Mouse (Mus musculus) lung, embryonic 14.5 days (tissue): ENCODE results near the gene Uba7. TPM values are rescaled to one million over a fixed set of nuclear protein-coding genes. Genes with fewer than 3 reads are reported as not detected.

Experiments used
- ATAC-seq: fragments of 200-750 bp; cut with Nextera tagmentation; 2 replicates; pipeline ENCODE4 v1.8.0; 2017; ENCODE audit warnings: mild to moderate bottlenecking, moderate TSS enrichment, moderate library complexity; ENCODE audit not compliant: insufficient read depth
- DNase-seq: peaks from one replicate; pipeline ENCODE4 v3.0.0-alpha.2; 2015
- H3K27ac ChIP-seq: fragments of 300-500 bp; sonication (generic); 2 replicates; pipeline ENCODE4 v1.5.1; 2014; ENCODE audit warnings: low read depth, mild to moderate bottlenecking, moderate library complexity
- H3K27me3 ChIP-seq: fragments of 300-500 bp; sonication (generic); 2 replicates; pipeline ENCODE4 v1.6.1; 2014; ENCODE audit warnings: low read length, control low read depth; ENCODE audit not compliant: insufficient read depth
- H3K36me3 ChIP-seq: fragments of 300-500 bp; sonication (generic); 2 replicates; pipeline ENCODE4 v1.6.1; 2014; ENCODE audit warnings: control low read depth; ENCODE audit not compliant: insufficient read depth
- H3K4me1 ChIP-seq: fragments of 300-500 bp; sonication (generic); 2 replicates; pipeline ENCODE4 v1.6.1; 2014; ENCODE audit warnings: antibody characterized with exemption, control low read depth; ENCODE audit not compliant: insufficient read depth
- H3K4me2 ChIP-seq: fragments of 300-500 bp; sonication (generic); 2 replicates; pipeline ENCODE4 v1.6.1; 2014; ENCODE audit warnings: mild to moderate bottlenecking
- H3K4me3 ChIP-seq: fragments of 300-500 bp; sonication (generic); 2 replicates; pipeline ENCODE4 v1.5.1; 2014; ENCODE audit warnings: low read depth, low read length
- H3K9ac ChIP-seq: fragments of 300-500 bp; sonication (generic); 2 replicates; pipeline ENCODE4 v1.6.1; 2014
- H3K9me3 ChIP-seq: fragments of 300-500 bp; sonication (generic); 2 replicates; pipeline ENCODE4 v1.6.1; 2016; ENCODE audit warnings: low read depth, low read length, control low read depth
- CTCF ChIP-seq: IDR thresholded peaks from 2 replicates; pipeline ENCODE4 v1.5.1; 2016; ENCODE audit warnings: antibody characterized with exemption, low read depth
- WGBS: fragments of 180-500 bp; shearing (Covaris S2); extraction: QIAGEN DNeasy Blood & Tissue Kit; methylation state at CpG from one replicate; pipeline ENCODE4 v1.1.7; 2014; 5-methylcytosine and 5-hydroxymethylcytosine counted together
- polyA plus RNA-seq: library from polyadenylated mRNA; unstranded; fragments of >200 nt; fragmentation: Nextera tagmentation; extraction: Ambion mirVana; gene quantifications from 2 replicates; pipeline ENCODE4 v1.2.1, GENCODE M21; 2014

The Uba7 gene
- polyA plus RNA-seq, 1 experiment from 2014 or later = 18.1 TPM

- 62% methylated on average over 8 of the region's 8 CpGs for WGBS
- peaks cover 39% of the 10 kb centered on the region for H3K36me3 ChIP-seq
- ATAC-seq (0 out of 2 replicates have a peak, but pooled peaks have one; percentile 24), DNase-seq (peak; percentile 52)
- no peaks in the 10 kb centered on the region; the same call in 1 of the 2 replicates for H3K4me1 ChIP-seq
- H3K4me3 ChIP-seq = no peak overlapping the region
- H3K9ac ChIP-seq = no peak overlapping the region
- H3K27ac ChIP-seq = no peak overlapping the region
- H3K9me3 ChIP-seq = no peaks in the 10 kb centered on the region
- no peaks in the 10 kb centered on the region for H3K27me3 ChIP-seq
- no peak for TF ChIP-seq CTCF
- no peak overlapping the region for H3K4me2 ChIP-seq
These were observed 3.4 kb upstream of the Uba7 start for GRCm38 (mm10) chr9:107971690-107972541.

DNA sequence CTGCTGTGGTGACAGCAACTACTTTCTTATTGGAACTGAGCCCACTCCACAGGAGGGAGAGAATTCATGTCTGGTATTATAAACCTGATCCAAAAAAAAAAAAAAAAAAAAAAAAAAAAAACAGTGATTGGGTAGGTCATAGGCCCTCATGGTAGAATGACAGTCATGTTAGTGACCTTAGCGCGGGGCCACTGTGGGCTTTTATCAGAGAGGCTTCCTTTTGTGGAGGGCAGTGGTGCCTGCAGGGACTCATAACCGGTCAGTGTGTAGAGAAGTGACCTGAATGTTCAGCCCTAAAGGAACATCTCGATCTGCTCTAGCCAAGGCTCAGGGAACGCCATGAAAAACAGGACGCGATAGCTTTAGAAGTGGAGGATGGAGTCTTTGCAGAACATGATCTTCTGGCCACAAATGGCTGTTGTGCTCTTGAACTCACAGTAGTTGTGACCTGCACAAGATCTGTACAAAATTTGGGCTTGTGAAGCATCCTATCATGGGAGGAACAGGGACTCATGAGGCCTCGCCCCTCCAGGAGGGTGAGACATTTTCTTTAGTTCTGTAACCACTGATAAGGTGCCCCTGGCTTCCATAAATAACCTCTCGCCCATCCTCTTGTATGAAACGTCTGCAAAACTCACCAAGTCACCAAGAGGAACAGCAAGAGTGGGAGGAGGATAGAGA is 674 bp upstream of the Uba7 start:
- ATAC-seq (no peak), DNase-seq (no peak)
- Histone ChIP-seq H3K27me3 (no peaks in the 10 kb centered on the region), H3K9ac (no peak overlapping the region), H3K9me3 (no peaks in the 10 kb centered on the region), H3K4me2 (peak overlapping the region; percentile 4; the same call in 1 of the 2 replicates), H3K4me3 (no peak overlapping the region), H3K4me1 (no peaks in the 10 kb centered on the region; the same call in 1 of the 2 replicates), H3K36me3 (peaks cover 21% of the 10 kb centered on the region), H3K27ac (peak overlapping the region; percentile 38)
- no peak for TF ChIP-seq CTCF
- 67% methylated on average over 10 of the region's 10 CpGs for WGBS

- Histone ChIP-seq H3K4me2 (no peak overlapping the region), H3K9me3 (no peaks in the 10 kb centered on the region), H3K27me3 (no peaks in the 10 kb centered on the region), H3K4me3 (no peak overlapping the region), H3K36me3 (peaks cover 5% of the 10 kb centered on the region; the same call in 1 of the 2 replicates), H3K4me1 (peaks cover 24% of the 10 kb centered on the region), H3K27ac (no peak overlapping the region), H3K9ac (no peak overlapping the region)
- DNase-seq = no peak
- ATAC-seq = no peak
- WGBS = 83% methylated on average over 12 of the region's 12 CpGs
- no peak for TF ChIP-seq CTCF
These were observed 3.5 kb downstream of the Uba7 start for GRCm38 (mm10) chr9:107978815-107979214.

DNA sequence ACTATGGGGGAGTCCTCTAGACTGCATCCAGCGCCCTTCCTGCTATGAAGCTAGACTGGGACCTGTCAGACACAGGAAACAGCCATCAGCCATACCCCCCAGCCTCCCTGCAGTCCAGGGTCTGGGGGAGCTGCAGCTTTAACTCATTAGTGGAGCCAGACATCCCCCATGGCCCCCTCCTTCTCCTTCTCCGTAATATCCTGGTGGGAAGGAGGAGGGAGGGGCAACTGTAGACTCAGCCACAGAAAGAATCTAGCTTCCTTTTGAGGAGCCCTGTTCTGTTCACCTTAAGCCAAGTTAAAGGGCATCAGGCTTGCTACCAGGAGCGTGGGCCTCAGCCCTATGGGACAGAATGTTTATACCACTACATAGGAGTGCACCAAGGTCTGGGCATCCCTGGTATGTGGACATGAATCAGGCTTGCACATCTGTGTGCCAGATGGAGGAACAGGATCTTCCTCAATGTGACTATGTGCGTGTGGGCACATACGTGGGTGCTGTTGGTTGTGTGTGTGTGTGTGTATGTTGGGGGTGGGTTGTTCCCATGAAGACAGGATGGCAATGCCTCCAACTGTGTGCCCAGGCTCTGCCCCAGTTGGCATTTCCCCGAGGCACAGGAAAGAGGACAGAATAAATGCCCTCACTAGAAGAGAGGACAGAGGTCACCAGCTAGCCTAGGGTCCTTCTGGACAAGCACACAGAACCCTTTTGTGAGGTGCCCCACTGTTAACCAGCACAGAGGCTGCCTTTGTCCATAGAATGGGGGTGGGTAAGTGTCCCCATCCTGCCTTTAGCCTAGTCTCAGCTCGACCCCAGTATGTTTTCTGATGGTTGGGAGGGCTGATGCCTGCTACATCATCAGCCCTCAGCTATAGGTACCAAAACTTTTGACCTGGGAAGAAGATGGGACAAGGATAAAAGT is 6.6 kb downstream of the Uba7 start:
- peak; percentile 87 for DNase-seq
- Histone ChIP-seq H3K9me3 (no peaks in the 10 kb centered on the region), H3K27me3 (no peaks in the 10 kb centered on the region), H3K4me2 (peak overlapping the region; percentile 93), H3K27ac (peak overlapping the region; percentile 100), H3K4me3 (peak overlapping the region; percentile 54), H3K9ac (peak overlapping the region; percentile 74), H3K4me1 (peaks cover 25% of the 10 kb centered on the region), H3K36me3 (peaks cover 15% of the 10 kb centered on the region; the same call in 1 of the 2 replicates)
- ATAC-seq = peak; percentile 46
- TF ChIP-seq CTCF = no peak
- 24% methylated on average over 6 of the region's 7 CpGs for WGBS

- peak within 1 kb of the TSS; percentile 93 for H3K4me2 ChIP-seq
- 11% methylated on average over 14 of the region's 14 CpGs for WGBS
- no peak for TF ChIP-seq CTCF
- peak within 1 kb of the TSS; percentile 100 for H3K27ac ChIP-seq
- DNase-seq (peak; percentile 96), ATAC-seq (peak; percentile 79)
- H3K9me3 ChIP-seq = no peaks in the 10 kb centered on the region
- H3K9ac ChIP-seq = peak within 1 kb of the TSS; percentile 74
- no peaks in the 10 kb centered on the region for H3K27me3 ChIP-seq
- peak within 1 kb of the TSS; percentile 54 for H3K4me3 ChIP-seq
- H3K4me1 ChIP-seq = peaks cover 25% of the 10 kb centered on the region
- H3K36me3 ChIP-seq = peaks cover 15% of the 10 kb centered on the region; the same call in 1 of the 2 replicates
These were observed 7.5 kb downstream of the Uba7 start, which contains the start of gene Gm20661 for GRCm38 (mm10) chr9:107982681-107983346. TSS of gene Gm20661 (plus strand) at chr9:107983058.

DNA sequence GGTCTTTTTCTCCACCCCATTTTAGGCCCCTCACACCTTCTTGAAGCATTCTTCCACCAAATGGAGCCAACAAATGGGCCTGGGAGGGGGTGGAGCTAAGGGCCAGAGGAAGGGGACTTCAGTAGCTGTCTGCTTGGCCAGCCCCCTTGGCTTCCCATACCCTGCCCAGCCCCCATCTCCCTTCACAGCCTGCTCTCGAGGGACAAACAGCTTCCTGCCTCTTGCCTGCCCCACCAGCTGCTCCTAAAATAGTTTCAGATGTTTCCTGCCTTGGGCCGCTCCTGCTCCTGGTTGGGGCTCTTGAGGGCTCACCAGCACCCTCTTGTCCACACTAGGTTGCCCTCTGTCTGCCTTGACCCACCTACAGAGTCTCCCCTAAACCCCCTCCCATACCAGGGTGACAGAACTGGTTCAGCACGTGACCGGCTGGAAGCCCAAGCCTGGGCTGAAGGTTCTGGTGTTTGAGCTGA is 8.2 kb downstream of the Uba7 start:
- peak overlapping the region; percentile 54 for H3K4me3 ChIP-seq
- H3K4me1 ChIP-seq = peaks cover 25% of the 10 kb centered on the region
- WGBS = 1% methylated on average over 4 of the region's 4 CpGs
- peak overlapping the region; percentile 74 for H3K9ac ChIP-seq
- peak overlapping the region; percentile 93 for H3K4me2 ChIP-seq
- peak overlapping the region; percentile 100 for H3K27ac ChIP-seq
- peaks cover 15% of the 10 kb centered on the region; the same call in 1 of the 2 replicates for H3K36me3 ChIP-seq
- no peaks in the 10 kb centered on the region for H3K27me3 ChIP-seq
- ATAC-seq (peak; percentile 74), DNase-seq (peak; percentile 93)
- no peaks in the 10 kb centered on the region for H3K9me3 ChIP-seq
- TF ChIP-seq CTCF = no peak
